Mouse (Mus musculus) B cell, adult 2 months (primary cell): Measurements from ENCODE around the gene Birc2.
"Not testable (repeated sequence)": the region's sequence is repeated elsewhere in the genome, so short reads cannot be mapped to it uniquely, and the experiment has no call there.

Source experiments
- DNase-seq, 2 experiments: peaks; one replicate each; pipeline ENCODE4 v3.0.0; 2022

The Birc2 gene

DNA sequence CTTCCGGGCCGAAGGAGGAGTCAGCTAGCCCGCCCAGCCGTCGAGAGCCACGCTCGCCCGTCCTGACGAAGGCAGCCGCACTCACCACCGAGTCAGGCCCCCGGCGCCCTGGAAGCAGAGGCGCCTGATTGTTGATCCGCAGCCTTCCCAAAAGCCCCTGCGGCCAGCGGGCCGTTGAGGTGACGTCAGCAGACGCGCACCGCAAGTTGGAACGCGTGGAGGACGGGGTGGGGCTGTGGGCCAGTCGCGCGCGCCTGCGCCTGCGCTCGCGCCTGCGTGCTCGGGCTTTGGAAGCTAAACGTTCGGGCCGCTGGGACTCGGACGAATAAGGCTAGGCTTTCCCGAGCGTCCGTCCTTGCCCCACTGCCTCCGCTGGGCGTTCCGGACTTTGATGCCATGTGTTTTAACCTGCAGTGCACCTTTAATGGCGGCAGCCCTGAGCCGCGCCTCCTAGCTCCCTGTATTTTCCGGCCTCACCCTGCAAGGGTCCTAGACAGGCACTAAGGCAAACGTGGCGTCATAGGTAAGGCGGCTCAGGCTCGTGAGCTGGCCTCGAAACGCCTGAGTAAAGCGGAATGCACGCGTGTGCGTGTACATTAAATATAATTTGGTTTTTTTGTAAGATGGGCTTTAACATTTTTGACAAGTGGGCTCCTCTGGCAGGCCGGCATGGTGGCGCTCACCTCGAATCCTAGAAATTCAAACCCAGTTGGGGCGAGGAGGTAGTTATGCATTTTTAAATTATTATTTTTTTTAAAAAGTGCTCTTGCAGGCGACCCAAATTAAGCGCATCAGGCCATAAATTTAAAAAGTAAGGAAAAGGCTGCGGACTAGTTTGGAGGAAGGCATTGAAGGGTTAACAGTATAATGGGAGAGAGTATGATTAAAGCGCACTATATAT lies at the start of gene Birc2:
TSS of gene Birc2 (minus strand) at position 160 of the 901 bp plus-strand sequence.
- DNase-seq: peak; percentile 94 to 95

GRCm38 (mm10) chr9:7884346-7884745 lies 47.5 kb upstream of the Birc2 start:
- DNase-seq: no peak

DNA sequence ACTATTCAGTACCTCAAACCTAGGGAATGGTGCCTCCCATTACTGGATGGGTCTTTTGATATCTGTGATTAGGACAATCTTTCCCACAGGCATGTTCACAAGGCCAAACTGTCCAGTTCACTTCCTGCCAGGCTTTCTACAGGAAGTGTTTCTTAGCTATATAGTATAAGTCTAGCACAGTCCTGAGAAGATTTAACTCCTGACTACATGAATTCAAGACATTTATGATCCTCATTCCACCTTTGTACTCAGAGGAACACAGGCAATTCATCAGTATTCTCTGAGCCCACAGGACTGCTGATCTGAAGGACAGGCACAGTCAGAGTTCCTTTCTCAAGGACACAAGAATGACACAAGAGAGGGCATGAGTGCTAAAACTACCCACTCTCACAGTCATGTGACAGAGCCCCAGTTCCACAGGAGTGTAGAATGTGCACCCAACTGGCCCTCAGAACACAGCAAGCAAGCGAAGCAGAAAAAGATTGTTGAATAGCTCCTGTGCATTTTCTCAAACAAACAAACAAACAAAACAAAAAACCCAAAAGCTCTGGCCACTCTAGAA lies 45.5 kb upstream of the Birc2 start:
- DNase-seq: no peak

- DNase-seq: peak; percentile 55 to 62
These were observed 36.8 kb upstream of the Birc2 start for GRCm38 (mm10) chr9:7873511-7874211.

GRCm38 (mm10) chr9:7872775-7873439 lies 36.0 kb upstream of the Birc2 start, which contains the start of gene Birc3:
Birc3 (minus strand) TSS chr9:7873186.
- DNase-seq: peak; percentile 96 to 97

GRCm38 (mm10) chr9:7872044-7872774 lies 35.3 kb upstream of the Birc2 start:
- DNase-seq: no peak

- DNase-seq: peak in 1 of 2 experiments; percentile 45
These were observed 34.6 kb upstream of the Birc2 start for GRCm38 (mm10) chr9:7871316-7872043.

DNA sequence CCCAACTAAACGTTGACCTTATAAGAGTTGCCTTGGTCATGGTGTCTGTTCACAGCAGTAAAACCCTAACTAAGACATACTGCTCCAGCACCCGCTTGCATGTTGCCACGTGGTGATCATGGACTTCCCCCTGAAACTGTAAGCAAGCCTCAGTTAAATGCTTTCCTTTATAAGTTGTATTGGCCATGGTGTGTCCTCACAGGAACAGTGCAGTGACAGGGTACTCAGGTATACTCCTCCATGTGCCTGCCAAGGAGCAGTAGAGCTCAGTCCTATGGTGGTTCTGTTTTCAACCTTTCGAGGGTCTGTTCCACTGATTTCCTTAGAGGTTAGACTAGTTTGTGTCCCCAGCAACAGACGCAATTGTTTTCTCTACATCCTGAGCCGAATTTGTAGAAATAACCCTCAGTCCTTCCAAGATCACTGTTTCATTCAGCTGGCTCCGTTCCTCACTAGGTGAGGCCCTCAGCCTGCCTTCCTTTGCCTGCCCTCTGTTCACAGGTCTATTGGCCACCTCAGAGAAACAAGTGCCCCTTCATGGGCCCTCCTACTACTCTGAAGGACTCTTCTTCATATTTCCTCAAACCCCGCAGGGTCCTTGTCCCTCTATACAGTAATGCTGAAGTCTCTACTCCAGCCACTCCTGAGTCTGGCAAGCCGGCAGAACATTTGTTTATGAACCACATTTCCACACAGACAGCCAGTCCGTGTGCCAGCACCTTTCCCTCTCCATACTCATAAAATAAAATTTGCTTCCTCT lies 33.9 kb upstream of the Birc2 start:
- peak; percentile 50 to 53 for DNase-seq

DNA sequence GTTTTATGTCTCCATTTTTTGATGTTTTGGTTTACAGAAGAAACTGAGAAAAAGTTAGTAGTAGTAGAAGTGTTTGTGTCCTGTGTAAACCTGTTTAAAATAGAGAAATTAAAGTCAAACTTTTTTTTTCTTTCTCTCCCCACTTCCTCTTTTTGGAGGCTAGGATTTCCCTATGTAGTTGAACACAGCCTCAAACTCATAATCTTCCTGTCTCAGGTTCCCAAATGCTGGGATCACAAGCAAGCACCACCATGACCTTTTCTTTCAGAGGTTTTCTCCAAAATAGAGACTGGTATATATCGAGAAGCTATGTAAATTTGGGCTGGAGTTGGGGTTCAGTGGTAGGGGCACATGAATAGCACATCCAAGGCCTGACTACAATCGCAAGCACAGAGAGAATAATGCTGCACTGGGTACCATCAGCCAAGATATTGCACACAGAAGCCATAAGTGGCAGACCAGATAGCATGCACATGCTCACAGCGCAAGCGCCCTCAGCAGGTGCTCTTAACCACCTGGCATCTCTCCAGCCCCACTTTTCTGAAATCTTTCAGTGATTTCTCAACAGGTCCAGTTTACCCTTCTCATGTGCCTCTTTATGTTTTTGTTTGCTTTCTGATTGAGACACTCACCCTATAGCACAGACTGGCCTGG lies 32.1 kb upstream of the Birc2 start:
- DNase-seq: peak; percentile 58 to 69

DNA sequence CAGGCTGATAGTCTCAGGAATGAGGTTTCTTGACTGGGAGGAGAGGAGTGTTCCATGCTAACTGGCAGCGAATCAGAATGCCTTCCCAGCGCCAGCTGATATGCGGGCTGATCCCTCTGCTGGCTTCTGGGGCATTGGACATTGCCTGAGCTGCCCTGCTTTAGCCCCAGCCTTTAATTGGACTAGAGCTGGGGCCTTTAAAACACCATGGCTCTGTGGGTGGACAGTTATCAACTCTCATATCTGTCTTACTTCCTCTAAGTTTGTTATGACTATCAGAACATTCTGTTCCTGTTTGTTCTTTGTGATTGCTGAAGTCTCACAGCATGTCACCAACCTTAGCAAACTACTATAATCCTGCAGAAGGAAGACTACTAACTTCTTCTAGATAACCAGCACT lies 31.1 kb upstream of the Birc2 start:
- DNase-seq: peak; percentile 56 to 66

DNA sequence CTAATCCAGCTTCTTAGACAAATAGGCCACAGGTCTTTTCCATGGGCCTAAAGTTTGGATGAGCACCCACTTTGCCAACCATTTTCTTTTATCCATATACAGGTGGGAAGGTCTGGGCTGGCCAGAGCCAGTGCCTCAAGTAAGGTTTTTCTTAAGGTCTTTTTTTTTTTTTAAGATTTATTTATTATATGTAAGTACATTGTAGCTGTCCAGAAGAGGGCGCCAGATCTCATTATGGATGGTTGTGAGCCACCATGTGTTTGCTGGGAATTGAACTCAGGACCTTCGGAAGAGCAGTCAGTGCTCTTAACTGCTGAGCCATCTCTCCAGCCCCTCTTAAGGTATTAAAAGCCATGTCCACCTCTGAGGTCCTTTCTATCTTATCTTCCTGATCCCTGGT lies 30.1 kb upstream of the Birc2 start:
- peak in 1 of 2 experiments; percentile 47 for DNase-seq

DNA sequence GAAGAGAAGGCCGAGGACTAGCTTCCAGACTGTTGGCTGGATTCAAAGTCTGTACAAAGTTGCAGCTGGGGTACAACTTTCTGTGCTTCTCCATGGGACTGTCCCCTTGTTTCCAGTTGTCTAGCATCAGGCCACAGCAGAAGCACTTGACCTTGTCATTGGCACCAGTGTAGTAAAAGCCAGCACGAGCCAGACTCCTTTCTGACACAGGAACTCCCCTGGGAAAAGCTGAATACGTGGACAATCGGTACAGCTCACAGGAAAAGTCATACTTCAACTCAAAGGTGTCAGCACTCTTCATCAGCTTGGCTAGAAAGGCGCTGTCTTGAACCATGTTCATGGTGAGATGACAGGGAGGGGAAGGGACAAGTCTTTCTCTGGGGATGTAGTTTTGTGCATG lies 24.1 kb upstream of the Birc2 start:
- no peak for DNase-seq

- no peak for DNase-seq
These were observed 19.0 kb upstream of the Birc2 start for GRCm38 (mm10) chr9:7855912-7856311.

GRCm38 (mm10) chr9:7855374-7855773 lies 18.5 kb upstream of the Birc2 start:
- DNase-seq: peak in 1 of 2 experiments; percentile 38

- not testable (repeated sequence) for DNase-seq
These were observed 17.3 kb upstream of the Birc2 start for GRCm38 (mm10) chr9:7854196-7854595.

DNA sequence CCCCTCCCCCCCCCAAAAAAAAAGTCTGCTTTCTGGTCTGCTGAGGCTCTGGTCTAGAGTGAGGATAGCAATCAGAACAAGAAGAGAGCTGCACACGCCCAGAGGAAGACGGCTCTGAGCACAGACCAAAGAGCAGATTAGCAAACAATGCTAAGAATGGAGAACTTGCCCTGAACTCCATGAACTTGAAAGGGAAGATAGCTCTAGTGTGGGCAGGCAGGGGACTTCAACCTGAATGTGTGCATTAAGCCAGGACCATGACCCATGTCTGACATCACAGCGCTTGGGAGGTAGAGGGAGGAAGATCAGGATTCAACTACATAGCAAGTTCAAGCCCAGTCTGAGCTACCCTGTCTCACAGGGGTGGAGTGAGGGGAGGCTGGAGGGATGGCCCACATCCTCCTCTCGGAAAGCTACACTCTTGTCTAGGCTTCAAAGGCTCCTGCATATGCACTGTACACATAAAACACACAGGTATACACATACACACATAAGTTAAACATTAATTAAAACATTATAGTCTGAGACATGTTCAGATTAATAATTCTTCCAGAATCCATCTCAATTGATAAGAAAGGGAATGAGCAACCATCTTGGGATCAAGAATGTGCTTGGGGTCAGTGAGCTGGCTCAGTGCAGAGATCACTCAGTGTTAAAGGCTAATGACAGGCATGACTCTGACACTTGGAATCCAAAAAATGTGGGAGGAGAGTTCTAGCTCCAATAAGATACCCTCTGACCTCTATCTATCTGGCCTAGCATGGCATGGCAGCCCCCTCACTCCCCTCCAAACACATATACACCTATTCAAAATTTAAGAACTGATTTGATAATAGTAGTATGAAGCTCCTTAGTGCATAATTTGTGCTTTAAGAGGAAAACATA lies 15.7 kb upstream of the Birc2 start:
- DNase-seq: no peak

DNA sequence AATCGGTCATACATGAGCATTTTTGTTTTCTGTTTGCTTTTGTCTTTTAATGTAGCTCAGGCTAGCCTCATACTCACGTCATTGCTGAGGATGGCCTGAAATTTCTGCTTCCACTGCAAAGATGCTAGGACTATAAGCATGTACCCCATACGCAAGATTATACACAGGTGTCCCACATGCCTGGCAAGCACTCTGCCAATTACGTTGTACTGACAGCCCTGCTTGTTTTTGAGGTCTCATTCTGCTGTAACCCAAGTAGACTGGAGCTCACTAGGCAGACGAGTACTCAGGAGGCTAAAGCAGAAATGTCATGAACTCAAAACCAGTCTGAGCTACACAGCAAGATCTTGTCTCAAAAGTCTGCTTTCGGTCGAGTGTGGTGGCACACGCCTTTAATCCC lies 15.0 kb upstream of the Birc2 start:
- DNase-seq: no peak

- no peak for DNase-seq
These were observed 11.3 kb upstream of the Birc2 start for GRCm38 (mm10) chr9:7848191-7848590.

DNA sequence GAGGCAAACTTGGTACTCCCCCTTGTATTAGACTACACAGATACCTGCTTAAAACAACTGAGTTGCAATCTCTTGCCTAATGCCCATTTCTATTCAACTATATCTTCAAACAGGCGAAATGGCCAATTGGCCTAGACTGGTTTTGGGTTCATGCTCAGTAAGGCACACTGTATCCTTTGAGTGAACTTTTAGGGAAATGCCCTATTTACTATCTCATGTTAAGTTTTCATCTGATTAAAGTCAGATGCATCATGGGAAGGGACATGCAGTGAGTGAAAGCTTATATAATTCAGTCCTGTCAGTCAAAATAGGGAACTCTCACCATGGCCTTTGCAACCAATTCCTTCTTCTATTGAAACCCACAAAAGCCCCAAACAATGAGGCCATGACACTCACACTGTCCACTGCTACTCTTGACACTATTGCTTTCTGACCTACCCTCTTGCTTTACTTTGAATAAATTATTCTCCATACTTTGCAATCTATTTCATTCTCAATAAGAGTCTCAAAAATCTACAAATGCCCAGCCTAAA lies 9.9 kb upstream of the Birc2 start:
- no peak for DNase-seq
